Mouse (Mus musculus): ENCODE measurements around the gene Pak2. TPM values are rescaled to one million over a fixed set of nuclear protein-coding genes. Genes with fewer than 3 reads are reported as not detected.

Gene Pak2
- polyA plus RNA-seq, 1 experiment from 2014 or later = 31.2 TPM

GRCm38 (mm10) chr16:32108578-32108977 lies 29.4 kb upstream of the Pak2 start:
- Histone ChIP-seq H3K36me3 (ENCODE audit: insufficient read depth, low read length) (peaks cover 15% of the 10 kb centered on the region), H3K4me1 (replicated peaks; ENCODE audit: insufficient read depth, low read length) (no peaks in the 10 kb centered on the region)

GRCm38 (mm10) chr16:32108170-32108569 lies 29.0 kb upstream of the Pak2 start:
- Histone ChIP-seq H3K4me1 (replicated peaks; ENCODE audit: insufficient read depth, low read length) (no peaks in the 10 kb centered on the region), H3K27me3 (ENCODE audit: insufficient read depth, low read length) (no peaks in the 10 kb centered on the region), H3K9me3 (replicated peaks; ENCODE audit: low read length) (no peaks in the 10 kb centered on the region), H3K4me2 (ENCODE audit: low read length) (no peak overlapping the region), H3K36me3 (ENCODE audit: insufficient read depth, low read length) (peaks cover 18% of the 10 kb centered on the region), H3K4me3 (replicated peaks; ENCODE audit: low read depth, low read length) (no peak overlapping the region), H3K27ac (no peak overlapping the region), H3K9ac (ENCODE audit: low read depth, low read length) (no peak overlapping the region)
- 53% methylated on average over 7 of the region's 7 CpGs for WGBS
- DNase-seq (ENCODE audit: low spot score) = peak; percentile 66
- 0 out of 2 replicates have a peak, but pooled peaks have one; percentile 54 for ATAC-seq (replicated peaks; ENCODE audit: low FRiP score, low read depth)
- peak; percentile 63 for TF ChIP-seq CTCF (IDR thresholded peaks at IDR 0.05; ENCODE audit: low read depth)

More at GRCm38 (mm10) chr16:32108578-32108977, 29.4 kb upstream of the Pak2 start:
- Histone ChIP-seq H3K4me2 (ENCODE audit: low read length) (no peak overlapping the region), H3K9ac (ENCODE audit: low read depth, low read length) (no peak overlapping the region), H3K27me3 (ENCODE audit: insufficient read depth, low read length) (no peaks in the 10 kb centered on the region), H3K4me3 (replicated peaks; ENCODE audit: low read depth, low read length) (no peak overlapping the region), H3K9me3 (replicated peaks; ENCODE audit: low read length) (no peaks in the 10 kb centered on the region), H3K27ac (no peak overlapping the region)
- ATAC-seq (replicated peaks; ENCODE audit: low FRiP score, low read depth) (no peak), DNase-seq (ENCODE audit: low spot score) (no peak)
- no peak for TF ChIP-seq CTCF (IDR thresholded peaks at IDR 0.05; ENCODE audit: low read depth)
- WGBS = 80% methylated on average over 2 of the region's 2 CpGs

- TF ChIP-seq CTCF (IDR thresholded peaks at IDR 0.05; ENCODE audit: low read depth) = no peak
- Histone ChIP-seq H3K4me2 (ENCODE audit: low read length) (no peak overlapping the region), H3K9me3 (replicated peaks; ENCODE audit: low read length) (no peaks in the 10 kb centered on the region), H3K9ac (ENCODE audit: low read depth, low read length) (no peak overlapping the region), H3K4me1 (replicated peaks; ENCODE audit: insufficient read depth, low read length) (no peaks in the 10 kb centered on the region), H3K27me3 (ENCODE audit: insufficient read depth, low read length) (no peaks in the 10 kb centered on the region), H3K36me3 (ENCODE audit: insufficient read depth, low read length) (peaks cover 23% of the 10 kb centered on the region), H3K27ac (no peak overlapping the region), H3K4me3 (replicated peaks; ENCODE audit: low read depth, low read length) (no peak overlapping the region)
- ATAC-seq (replicated peaks; ENCODE audit: low FRiP score, low read depth) (no peak), DNase-seq (ENCODE audit: low spot score) (no peak)
- 88% methylated on average over 12 of the region's 12 CpGs for WGBS
These were observed 28.4 kb upstream of the Pak2 start for GRCm38 (mm10) chr16:32107342-32108045.

GRCm38 (mm10) chr16:32105698-32106097 lies 26.6 kb upstream of the Pak2 start:
- H3K4me2 ChIP-seq (ENCODE audit: low read length) = no peak overlapping the region
- TF ChIP-seq CTCF (IDR thresholded peaks at IDR 0.05; ENCODE audit: low read depth) = peak; percentile 34
- no peak for ATAC-seq (replicated peaks; ENCODE audit: low FRiP score, low read depth)
- no peaks in the 10 kb centered on the region for H3K4me1 ChIP-seq (replicated peaks; ENCODE audit: insufficient read depth, low read length)
- H3K9ac ChIP-seq (ENCODE audit: low read depth, low read length) = no peak overlapping the region
- H3K27me3 ChIP-seq (ENCODE audit: insufficient read depth, low read length) = no peaks in the 10 kb centered on the region
- no peaks in the 10 kb centered on the region for H3K9me3 ChIP-seq (replicated peaks; ENCODE audit: low read length)
- WGBS = 97% methylated on average over 1 of the region's 1 CpGs
- H3K4me3 ChIP-seq (replicated peaks; ENCODE audit: low read depth, low read length) = no peak overlapping the region
- peaks cover 26% of the 10 kb centered on the region for H3K36me3 ChIP-seq (ENCODE audit: insufficient read depth, low read length)
- H3K27ac ChIP-seq = no peak overlapping the region
- no peak for DNase-seq (ENCODE audit: low spot score)

- Histone ChIP-seq H3K36me3 (ENCODE audit: insufficient read depth, low read length) (peaks cover 22% of the 10 kb centered on the region), H3K27me3 (ENCODE audit: insufficient read depth, low read length) (no peaks in the 10 kb centered on the region), H3K9me3 (replicated peaks; ENCODE audit: low read length) (no peaks in the 10 kb centered on the region), H3K4me2 (ENCODE audit: low read length) (no peak overlapping the region), H3K27ac (no peak overlapping the region), H3K9ac (ENCODE audit: low read depth, low read length) (no peak overlapping the region), H3K4me1 (replicated peaks; ENCODE audit: insufficient read depth, low read length) (no peaks in the 10 kb centered on the region), H3K4me3 (replicated peaks; ENCODE audit: low read depth, low read length) (no peak overlapping the region)
- no peak for TF ChIP-seq CTCF (IDR thresholded peaks at IDR 0.05; ENCODE audit: low read depth)
- 92% methylated on average over 13 of the region's 13 CpGs for WGBS
- no peak for ATAC-seq (replicated peaks; ENCODE audit: low FRiP score, low read depth)
- no peak for DNase-seq (ENCODE audit: low spot score)
These were observed 23.2 kb upstream of the Pak2 start for GRCm38 (mm10) chr16:32102295-32102694.

GRCm38 (mm10) chr16:32099638-32100150 lies 20.6 kb upstream of the Pak2 start, which contains the start of the genes Pigx and Cep19:
TSS of gene Pigx (minus strand) at chr16:32099740.
TSS of gene Cep19 (plus strand) at chr16:32099800.
- 1% methylated on average over 32 of the region's 34 CpGs for WGBS
- Histone ChIP-seq H3K27ac (peak within 1 kb of the TSS; percentile 91), H3K4me2 (ENCODE audit: low read length) (peak within 1 kb of the TSS; percentile 76), H3K4me1 (replicated peaks; ENCODE audit: insufficient read depth, low read length) (no peaks in the 10 kb centered on the region), H3K9ac (ENCODE audit: low read depth, low read length) (peak within 1 kb of the TSS; percentile 91), H3K4me3 (replicated peaks; ENCODE audit: low read depth, low read length) (peak within 1 kb of the TSS; percentile 89), H3K27me3 (ENCODE audit: insufficient read depth, low read length) (no peaks in the 10 kb centered on the region), H3K36me3 (ENCODE audit: insufficient read depth, low read length) (peaks cover 11% of the 10 kb centered on the region; the same call in 1 of the 2 replicates), H3K9me3 (replicated peaks; ENCODE audit: low read length) (no peaks in the 10 kb centered on the region)
- no peak for TF ChIP-seq CTCF (IDR thresholded peaks at IDR 0.05; ENCODE audit: low read depth)
- DNase-seq (ENCODE audit: low spot score) = peak; percentile 92
- ATAC-seq (replicated peaks; ENCODE audit: low FRiP score, low read depth) = peak; percentile 95
